Mouse (Mus musculus): ENCODE measurements at regions not wholly inside any gene's neighbourhood (a gene's known extent, or its start where the extent isn't known, plus 50 kb on each side); places are given as distances from the start of the nearest gene placed in this dataset.
A peak's percentile ranks its signal among the peaks of the same experiment; 100 is the strongest.

- peak; percentile 35 to 48 for DNase-seq (ENCODE audit: low spot score in 2 of 2)
Measured at GRCm38 (mm10) chr4:82092296-82093230, 613.0 kb downstream of the Nfib start.

DNA sequence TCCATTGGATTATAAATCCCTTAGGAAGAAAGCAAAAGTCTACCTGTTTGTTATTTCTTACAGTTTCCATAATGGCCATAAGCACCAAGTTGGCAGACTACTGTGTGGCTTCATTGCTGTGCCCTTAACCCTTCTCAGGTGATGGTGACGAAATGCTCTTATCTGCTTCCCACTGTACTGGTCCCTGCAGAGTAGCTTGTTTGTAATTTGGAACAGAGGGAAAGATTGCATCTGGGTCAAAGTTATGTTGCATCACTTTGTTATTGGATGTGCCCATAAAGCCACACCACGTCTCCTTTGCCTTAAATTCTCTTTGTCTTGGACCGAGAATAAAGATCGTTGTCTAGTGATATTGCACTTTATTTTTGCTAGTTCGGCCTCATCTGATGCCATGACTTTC, 615.9 kb downstream of the Nfib start:
- no peak for DNase-seq (ENCODE audit: low spot score in 2 of 2)

GRCm38 (mm10) chr4:82083519-82083918, 622.0 kb downstream of the Nfib start:
- DNase-seq (ENCODE audit: low spot score in 2 of 2): no peak

GRCm38 (mm10) chr4:82068050-82068449, 625.4 kb upstream of the Mpdz start:
- DNase-seq (ENCODE audit: low spot score in 2 of 2): no peak

GRCm38 (mm10) chr4:82065641-82066358, 623.2 kb upstream of the Mpdz start:
- no peak for DNase-seq (ENCODE audit: low spot score in 2 of 2)

GRCm38 (mm10) chr4:82062726-82063125, 620.1 kb upstream of the Mpdz start:
- no peak for DNase-seq (ENCODE audit: low spot score in 2 of 2)

GRCm38 (mm10) chr4:82056671-82057070, 614.1 kb upstream of the Mpdz start:
- DNase-seq (ENCODE audit: low spot score in 2 of 2): no peak

DNA sequence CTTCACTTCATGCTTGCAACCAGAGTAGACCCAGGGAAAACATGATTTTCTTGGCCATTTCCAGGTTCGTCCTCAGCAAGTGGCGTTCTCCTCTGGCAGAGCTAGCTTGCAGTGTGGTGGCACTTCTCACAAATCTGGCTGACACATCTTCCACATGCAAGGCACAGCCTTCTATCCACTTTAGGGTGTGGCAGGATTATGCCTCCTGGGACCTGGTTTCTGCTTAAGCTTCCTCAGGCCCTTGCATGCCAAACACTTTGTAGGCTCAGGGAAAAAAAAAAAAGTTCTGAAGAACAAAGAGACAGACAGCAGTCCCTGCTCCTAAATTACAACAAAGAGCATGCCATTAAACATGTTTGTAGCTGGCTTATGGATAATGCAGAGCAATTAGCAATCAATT, 605.6 kb upstream of the Mpdz start:
- no peak for DNase-seq (ENCODE audit: low spot score in 2 of 2)

DNA sequence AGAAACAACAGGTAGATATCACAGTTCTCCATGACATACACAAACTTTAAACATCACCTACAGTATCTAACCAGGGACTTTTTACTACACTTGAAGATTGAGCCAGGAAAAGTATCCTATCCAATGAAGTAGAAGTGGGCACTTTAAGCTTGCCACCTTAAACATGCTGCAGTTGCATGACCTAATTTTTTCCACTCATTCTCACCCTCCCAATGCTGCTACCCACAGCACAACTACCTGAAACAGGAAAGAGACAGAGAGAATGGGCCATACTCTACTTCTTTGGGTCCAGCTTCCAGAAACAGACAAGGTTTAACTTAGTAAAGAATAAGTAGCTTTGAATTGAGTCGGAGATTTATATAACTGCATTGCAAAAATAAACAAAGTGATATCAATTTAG, 594.9 kb upstream of the Mpdz start:
- no peak for DNase-seq (ENCODE audit: low spot score in 2 of 2)

DNA sequence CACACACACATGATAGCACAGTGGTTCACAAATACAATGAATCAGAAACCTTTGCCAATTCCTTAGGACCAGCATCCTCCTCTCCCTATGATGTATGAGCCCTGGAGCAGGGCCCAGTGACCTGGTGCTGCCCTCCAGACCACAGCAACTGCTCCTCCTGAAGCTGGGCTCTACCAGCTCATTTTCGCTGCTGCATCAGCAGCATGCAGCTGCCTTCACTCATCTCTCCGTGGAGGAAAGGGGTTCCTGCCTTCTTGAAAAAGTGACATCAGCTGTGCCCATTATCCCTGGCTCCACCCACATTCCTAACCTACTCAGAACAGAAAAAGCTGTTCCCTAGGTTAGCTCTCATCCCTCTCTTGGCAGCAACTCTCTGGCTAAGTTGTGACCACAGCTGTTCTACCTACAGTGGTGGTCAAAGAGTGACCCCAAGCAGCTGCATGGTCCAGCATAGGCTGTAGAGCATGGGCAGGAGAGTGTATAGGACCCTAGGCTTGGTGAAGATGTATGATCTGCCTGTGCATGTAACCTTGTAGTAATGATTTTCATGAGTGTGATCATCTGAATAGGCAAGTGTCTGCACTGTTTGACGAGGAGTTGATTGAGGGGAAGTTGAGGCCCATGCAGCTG, 592.6 kb upstream of the Mpdz start:
- DNase-seq (ENCODE audit: low spot score in 2 of 2): no peak

GRCm38 (mm10) chr4:82029237-82029636, 586.6 kb upstream of the Mpdz start:
- DNase-seq (ENCODE audit: low spot score in 2 of 2): no peak

- no peak for DNase-seq (ENCODE audit: low spot score in 2 of 2)
Measured at GRCm38 (mm10) chr4:82027447-82027881, 584.8 kb upstream of the Mpdz start.

GRCm38 (mm10) chr4:82001406-82001732, 558.8 kb upstream of the Mpdz start:
- no peak for DNase-seq (ENCODE audit: low spot score in 2 of 2)

GRCm38 (mm10) chr4:82000590-82001405, 558.2 kb upstream of the Mpdz start:
- peak; percentile 24 to 28 for DNase-seq (ENCODE audit: low spot score in 2 of 2)

DNA sequence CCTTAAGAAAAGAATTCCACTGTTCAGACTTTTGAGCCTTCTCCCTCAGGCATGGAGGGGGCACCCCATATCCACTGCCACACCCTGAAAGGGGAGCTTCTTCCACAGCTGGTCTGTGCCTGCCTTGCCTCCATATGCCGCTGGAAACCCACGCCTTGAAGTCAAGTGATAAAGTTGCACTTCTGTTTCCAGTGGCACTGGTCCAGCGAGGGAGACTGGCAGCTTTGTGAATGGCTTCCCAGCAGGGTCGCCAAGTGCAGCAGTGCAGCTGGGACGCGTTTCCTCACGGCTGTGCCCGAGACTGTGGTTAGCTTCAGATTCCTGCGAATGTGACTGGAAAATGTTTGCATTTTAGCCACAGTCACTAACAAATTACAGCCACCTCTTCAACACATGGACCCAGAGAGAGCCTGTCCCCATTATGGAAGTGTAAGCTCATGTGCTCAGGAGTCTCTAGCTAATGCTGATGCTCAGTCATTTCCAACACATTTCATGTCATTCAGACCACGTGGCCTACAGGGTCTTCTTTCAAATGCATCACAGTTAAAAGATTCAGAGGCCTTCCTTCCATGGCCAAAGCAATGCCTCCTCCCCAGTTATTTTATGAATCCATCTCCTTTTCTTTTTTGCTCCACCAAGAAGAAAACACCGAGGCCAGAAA, 557.2 kb upstream of the Mpdz start:
- DNase-seq (ENCODE audit: low spot score in 2 of 2): peak; percentile 71 to 72

GRCm38 (mm10) chr4:81999093-81999492, 556.5 kb upstream of the Mpdz start:
- DNase-seq (ENCODE audit: low spot score in 2 of 2): no peak

DNA sequence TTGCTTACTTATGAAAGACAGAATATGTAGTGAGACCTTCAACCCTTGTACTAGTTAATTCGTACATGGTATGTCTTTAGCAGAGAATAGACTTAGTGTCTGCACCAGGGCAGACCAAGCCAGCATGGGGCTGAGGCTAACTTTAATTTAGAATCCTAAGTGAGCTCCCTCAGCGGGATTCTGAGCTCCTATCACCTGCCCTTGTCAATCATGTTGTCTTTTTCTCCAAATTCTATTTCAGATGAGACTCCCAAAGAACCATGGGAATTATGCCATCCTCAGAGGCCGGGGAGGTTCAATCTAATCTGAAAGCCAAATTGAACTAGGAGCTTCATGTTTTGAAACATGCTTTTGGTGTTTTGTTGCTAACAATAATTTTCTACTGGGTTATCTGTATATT, 553.8 kb upstream of the Mpdz start:
- no peak for DNase-seq (ENCODE audit: low spot score in 2 of 2)

DNA sequence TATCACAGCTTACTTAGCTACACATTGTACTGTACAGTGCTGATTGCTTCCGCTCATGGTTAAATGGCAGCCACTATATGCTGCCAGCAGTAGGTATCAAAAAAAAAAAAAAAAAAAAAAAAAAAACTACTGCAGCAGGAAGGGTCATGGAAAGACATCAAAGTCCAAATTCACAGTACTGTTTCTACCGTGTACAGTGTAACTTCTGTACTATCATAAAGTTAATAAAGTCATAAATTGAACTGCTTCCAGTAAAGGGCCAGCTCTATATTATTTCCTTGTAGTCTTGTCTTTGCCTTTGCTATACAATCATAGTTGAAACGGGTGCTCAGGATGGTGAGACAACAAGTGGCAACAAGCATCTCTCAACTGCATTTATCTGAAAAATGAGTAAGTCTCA, 552.6 kb upstream of the Mpdz start:
- no peak for DNase-seq (ENCODE audit: low spot score in 2 of 2)

GRCm38 (mm10) chr4:81988796-81989195, 546.2 kb upstream of the Mpdz start:
- DNase-seq (ENCODE audit: low spot score in 2 of 2): no peak

DNA sequence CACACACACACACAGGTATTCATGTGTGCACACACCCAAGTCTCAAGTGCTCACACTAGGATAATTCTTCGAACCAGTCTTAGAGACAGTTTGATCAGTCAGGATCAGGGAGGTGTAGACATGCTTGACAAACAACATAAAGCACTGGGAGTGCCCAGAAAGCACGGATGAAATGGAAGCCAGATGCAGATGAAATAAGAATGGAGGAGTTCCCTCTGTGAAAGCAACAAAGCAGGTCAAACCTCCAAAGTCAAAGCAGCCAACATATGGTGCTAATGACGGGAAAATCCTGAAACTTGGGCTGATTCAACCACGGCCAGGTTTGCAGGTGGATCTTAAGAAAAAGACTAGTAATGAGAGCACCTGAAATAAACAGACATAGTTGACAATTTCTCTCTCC, 544.0 kb upstream of the Mpdz start:
- DNase-seq (ENCODE audit: low spot score in 2 of 2): no peak

- DNase-seq (ENCODE audit: low spot score in 2 of 2): no peak
Measured at GRCm38 (mm10) chr4:81981811-81982210, 539.2 kb upstream of the Mpdz start.

All from right cerebral cortex, postnatal 10 days (tissue).